Mouse (Mus musculus): ENCODE measurements around the gene Nsmf. TPM values are rescaled to one million over a fixed set of nuclear protein-coding genes. Genes with fewer than 3 reads are reported as not detected.

The Nsmf gene
- polyA plus RNA-seq, 1 experiment from 2014 or later, result 96.1 TPM

DNA sequence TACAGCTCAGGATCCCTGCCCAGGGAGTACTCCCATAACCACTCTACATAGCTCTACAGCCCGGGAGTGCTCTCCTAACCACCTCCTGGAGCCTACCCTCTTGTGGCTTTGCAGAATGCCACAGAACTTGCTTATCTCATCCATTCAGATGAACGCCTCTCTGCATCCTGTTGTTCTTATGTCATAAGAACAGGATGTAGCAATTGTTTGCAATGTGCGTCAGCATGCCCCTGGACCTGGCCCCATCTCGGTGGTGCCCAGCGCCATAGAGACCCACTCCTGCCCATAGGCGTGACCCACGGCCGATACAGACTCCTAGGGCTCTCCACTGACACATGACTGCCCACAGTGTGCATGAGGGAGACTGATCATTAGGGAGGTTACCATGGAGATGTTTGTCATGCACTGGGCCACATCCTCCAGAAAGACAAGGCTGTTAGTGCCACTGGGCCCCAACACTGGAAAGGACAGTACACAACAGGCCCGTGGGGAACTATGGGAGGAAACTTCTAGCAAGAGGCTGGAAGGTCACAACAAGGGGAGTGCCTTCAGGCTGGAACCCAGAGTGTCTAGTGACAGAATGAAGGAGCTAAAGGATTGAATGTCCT is 57.1 kb downstream of the Nsmf start:
- Histone ChIP-seq H3K4me3 (ENCODE audit: low read depth, low read length) (no peak overlapping the region), H3K27ac (ENCODE audit: low read depth, low read length) (no peak overlapping the region), H3K36me3 (ENCODE audit: control insufficient read depth, insufficient read depth, low read length) (no peaks in the 10 kb centered on the region), H3K27me3 (replicated peaks; ENCODE audit: control insufficient read depth, insufficient read depth, low read length) (no peaks in the 10 kb centered on the region), H3K9me3 (replicated peaks; ENCODE audit: control insufficient read depth, low read length) (0 out of 2 replicates have a peak, but pooled peaks cover 3% of the 10 kb centered on the region), H3K9ac (ENCODE audit: low read length) (no peak overlapping the region), H3K4me1 (ENCODE audit: control insufficient read depth, insufficient read depth, low read length) (no peaks in the 10 kb centered on the region), H3K4me2 (ENCODE audit: low read length) (no peak overlapping the region)
- WGBS, result 77% methylated on average over 9 of the region's 9 CpGs
- ATAC-seq (no peak), DNase-seq (ENCODE audit: low spot score) (no peak)

Small RNA genes lying within 50 kb of the gene (microRNA-seq; reads per million reads assigned to microRNA genes)
- gene Gm24328, result not detected
- gene Mir7664, result not detected

Other genes starting within 250 kb of the Nsmf start
- 76.7 and 90.7 TPM in 2 replicates for gene Ehmt1, start 134.7 kb upstream of the Nsmf start, polyA plus RNA-seq (2014; fragmentation: Nextera tagmentation; extraction: Ambion mirVana)
- gene Arrdc1, start 119.1 kb upstream of the Nsmf start, polyA plus RNA-seq (2014; fragmentation: Nextera tagmentation; extraction: Ambion mirVana), result 16.6 and 20.5 TPM in 2 replicates
- gene Zmynd19, start 104.6 kb upstream of the Nsmf start, polyA plus RNA-seq (2014; fragmentation: Nextera tagmentation; extraction: Ambion mirVana), result 8.6 and 12.7 TPM in 2 replicates
- gene Dph7, start 92.0 kb upstream of the Nsmf start, polyA plus RNA-seq (2014; fragmentation: Nextera tagmentation; extraction: Ambion mirVana), result 38.0 and 44.3 TPM in 2 replicates
- gene Mrpl41, start 79.3 kb upstream of the Nsmf start, polyA plus RNA-seq (2014; fragmentation: Nextera tagmentation; extraction: Ambion mirVana), result 178 and 193 TPM in 2 replicates
- gene Pnpla7, start 78.3 kb upstream of the Nsmf start, polyA plus RNA-seq (2014; fragmentation: Nextera tagmentation; extraction: Ambion mirVana), result 2.8 and 4.1 TPM in 2 replicates
- not detected in 2 replicates for gene Entpd8, start 25.9 kb downstream of the Nsmf start, polyA plus RNA-seq (2014; fragmentation: Nextera tagmentation; extraction: Ambion mirVana)
- gene Noxa1, start 40.8 kb downstream of the Nsmf start, polyA plus RNA-seq (2014; fragmentation: Nextera tagmentation; extraction: Ambion mirVana), result not detected in 2 replicates
- 18.6 and 22.1 TPM in 2 replicates for gene Nrarp, start 126.4 kb downstream of the Nsmf start, polyA plus RNA-seq (2014; fragmentation: Nextera tagmentation; extraction: Ambion mirVana)
- gene Tor4a, start 142.5 kb downstream of the Nsmf start, polyA plus RNA-seq (2014; fragmentation: Nextera tagmentation; extraction: Ambion mirVana), result 0.97 and 1.9 TPM in 2 replicates
- 68.8 and 73.5 TPM in 2 replicates for gene Nelfb, start 157.1 kb downstream of the Nsmf start, polyA plus RNA-seq (2014; fragmentation: Nextera tagmentation; extraction: Ambion mirVana)
- gene Stpg3, start 160.3 kb downstream of the Nsmf start, polyA plus RNA-seq (2014; fragmentation: Nextera tagmentation; extraction: Ambion mirVana), result not detected in 2 replicates
- 1.1 TPM in 1 of 2 replicates, not detected in the other for gene Fam166a, start 164.4 kb downstream of the Nsmf start, polyA plus RNA-seq (2014; fragmentation: Nextera tagmentation; extraction: Ambion mirVana)
- gene Tubb4b, start 170.3 kb downstream of the Nsmf start, polyA plus RNA-seq (2014; fragmentation: Nextera tagmentation; extraction: Ambion mirVana), result 392 and 409 TPM in 2 replicates
- 0.10 TPM in 1 of 2 replicates, not detected in the other for gene Slc34a3, start 180.0 kb downstream of the Nsmf start, polyA plus RNA-seq (2014; fragmentation: Nextera tagmentation; extraction: Ambion mirVana)
- not detected in 2 replicates for gene Rnf224, start 182.4 kb downstream of the Nsmf start, polyA plus RNA-seq (2014; fragmentation: Nextera tagmentation; extraction: Ambion mirVana)
- 67.4 and 98.5 TPM in 2 replicates for gene Rnf208, start 187.9 kb downstream of the Nsmf start, polyA plus RNA-seq (2014; fragmentation: Nextera tagmentation; extraction: Ambion mirVana)
- not detected in 2 replicates for gene Cysrt1, start 188.1 kb downstream of the Nsmf start, polyA plus RNA-seq (2014; fragmentation: Nextera tagmentation; extraction: Ambion mirVana)
- gene AL732309.1, start 192.5 kb downstream of the Nsmf start, polyA plus RNA-seq (2014; fragmentation: Nextera tagmentation; extraction: Ambion mirVana), result 4.7 and 6.0 TPM in 2 replicates
- 14.7 and 17.4 TPM in 2 replicates for gene Tmem203, start 201.1 kb downstream of the Nsmf start, polyA plus RNA-seq (2014; fragmentation: Nextera tagmentation; extraction: Ambion mirVana)
- 6.6 and 9.9 TPM in 2 replicates for gene Tprn, start 208.3 kb downstream of the Nsmf start, polyA plus RNA-seq (2014; fragmentation: Nextera tagmentation; extraction: Ambion mirVana)
- gene Ssna1, start 218.1 kb downstream of the Nsmf start, polyA plus RNA-seq (2014; fragmentation: Nextera tagmentation; extraction: Ambion mirVana), result 258 and 281 TPM in 2 replicates
- 105 and 123 TPM in 2 replicates for gene Anapc2, start 218.1 kb downstream of the Nsmf start, polyA plus RNA-seq (2014; fragmentation: Nextera tagmentation; extraction: Ambion mirVana)
- gene Tmem210, start 233.8 kb downstream of the Nsmf start, polyA plus RNA-seq (2014; fragmentation: Nextera tagmentation; extraction: Ambion mirVana), result not detected in 2 replicates
- 0.25 TPM in 1 of 2 replicates, not detected in the other for gene Lrrc26, start 235.6 kb downstream of the Nsmf start, polyA plus RNA-seq (2014; fragmentation: Nextera tagmentation; extraction: Ambion mirVana)